In the genomic region with DNA sequence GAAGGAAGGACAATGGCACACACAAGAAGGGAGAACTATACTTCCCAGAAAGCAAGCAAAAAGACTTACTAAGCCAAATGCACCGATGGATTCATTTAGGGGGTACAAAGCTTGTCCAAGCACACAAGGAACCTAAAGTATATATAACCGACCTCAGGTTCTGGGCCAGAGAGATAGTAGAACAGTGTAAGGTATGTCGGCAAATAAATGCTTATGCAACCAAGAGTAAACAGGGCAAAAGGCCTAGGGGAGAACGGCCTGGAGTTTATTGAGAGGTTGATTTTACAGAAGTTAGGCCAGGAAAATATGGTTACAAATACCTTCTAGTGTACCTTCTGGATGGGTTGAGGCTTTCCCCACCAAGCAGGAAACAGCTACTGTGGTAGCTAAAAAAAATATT, we compare ENCODE assay signal across 20 mouse cellular contexts. TPM values are rescaled to one million over a fixed set of nuclear protein-coding genes. Genes with fewer than 3 reads are reported as not detected.
"Had no signal": no experiment of that assay in that cellular context is flagged by ENCODE, and none has a peak within 500 bp of the region (broad histone marks: within the 10 kb centered on the region; RNA-seq: fewer than 3 reads in every experiment).

No protein-coding gene starts in this region.

- H3K4me1 ChIP-seq: neural tube, embryonic 13.5 days; neural tube, embryonic 15.5 days; stomach, embryonic 15.5 days had no signal

- H3K36me3 ChIP-seq: neural tube, embryonic 13.5 days; neural tube, embryonic 15.5 days; stomach, embryonic 15.5 days had no signal

- H3K27ac ChIP-seq: neural tube, embryonic 13.5 days; neural tube, embryonic 15.5 days; stomach, embryonic 15.5 days; stomach, postnatal 0 days had no signal

- DNase-seq: retina, postnatal 1 day; right cerebral cortex, adult 18-20 months; right cerebral cortex, postnatal 14 days; right cerebral cortex, postnatal 25 days; right cerebral cortex, postnatal 4 days; spleen, adult 18-20 months; thymus, adult 18-20 months; thymus, adult 2 months; thymus, postnatal 14 days; thymus, postnatal 25 days; thymus, postnatal 36 days; thymus, postnatal 4 days had no signal

- H3K9ac ChIP-seq: neural tube, embryonic 13.5 days; neural tube, embryonic 15.5 days; stomach, embryonic 15.5 days had no signal

- H3K4me3 ChIP-seq: neural tube, embryonic 13.5 days; neural tube, embryonic 15.5 days; stomach, embryonic 15.5 days had no signal

- H3K27me3 ChIP-seq: neural tube, embryonic 13.5 days; neural tube, embryonic 15.5 days; stomach, embryonic 15.5 days had no signal

- H3K4me2 ChIP-seq: neural tube, embryonic 13.5 days; neural tube, embryonic 15.5 days; stomach, embryonic 15.5 days had no signal

- H3K9me3 ChIP-seq: neural tube, embryonic 13.5 days; neural tube, embryonic 15.5 days; stomach, embryonic 15.5 days had no signal

RNA-seq across cellular contexts. Expression of gene Apol7a, which starts 21.5 kb away (rescaled TPM):
- polyA plus RNA-seq: neural tube, embryonic 14.5 days; neural tube, embryonic 15.5 days; thymus, postnatal 0 days had no signal

RNA-seq across cellular contexts. Expression of gene Apol9a, which starts 33.5 kb away (rescaled TPM):
- polyA plus RNA-seq: stomach, embryonic 14.5 days; stomach, embryonic 16.5 days had no signal
